Mouse (Mus musculus) heart, embryonic 10.5 days (tissue): Measurements from ENCODE around the gene Pitx1. TPM values are rescaled to one million over a fixed set of nuclear protein-coding genes. Genes with fewer than 3 reads are reported as not detected.

Experiments
- DNase-seq: peaks from one replicate; pipeline ENCODE4 v3.0.0-alpha.2; 2017; ENCODE audit warnings: low spot score
- H3K27ac ChIP-seq: fragments of 300-500 bp; sonication (generic); 2 replicates; pipeline ENCODE4 v1.5.1; 2016; ENCODE audit warnings: mild to moderate bottlenecking
- H3K27me3 ChIP-seq: fragments of 300-500 bp; sonication (generic); 2 replicates; pipeline ENCODE4 v1.6.1; 2016; ENCODE audit warnings: mild to moderate bottlenecking; ENCODE audit not compliant: poor library complexity, insufficient read depth, severe bottlenecking
- H3K36me3 ChIP-seq: fragments of 300-500 bp; sonication (generic); 2 replicates; pipeline ENCODE4 v1.6.1; 2016; ENCODE audit warnings: mild to moderate bottlenecking, moderate library complexity
- H3K4me1 ChIP-seq: fragments of 300-500 bp; sonication (generic); 2 replicates; pipeline ENCODE4 v1.6.1; 2016; ENCODE audit warnings: mild to moderate bottlenecking
- H3K4me3 ChIP-seq: fragments of 300-500 bp; sonication (generic); 2 replicates; pipeline ENCODE4 v1.5.1; 2016; ENCODE audit warnings: mild to moderate bottlenecking, moderate library complexity
- H3K9me3 ChIP-seq: fragments of 300-500 bp; sonication (generic); 2 replicates; pipeline ENCODE4 v1.6.1; 2016; ENCODE audit warnings: mild to moderate bottlenecking, moderate library complexity
- WGBS: fragments of 180-500 bp; shearing (Covaris S2); methylation state at CpG from one replicate; pipeline ENCODE4 v1.1.7; 2016; 5-methylcytosine and 5-hydroxymethylcytosine counted together
- polyA plus RNA-seq: library from polyadenylated mRNA; unstranded; fragments of >200 nt; fragmentation: Nextera tagmentation; extraction: Ambion mirVana; gene quantifications from 2 replicates; pipeline ENCODE4 v1.2.1, GENCODE M21; 2016

The Pitx1 gene
- polyA plus RNA-seq, 1 experiment from 2014 or later = 3.8 TPM

DNA sequence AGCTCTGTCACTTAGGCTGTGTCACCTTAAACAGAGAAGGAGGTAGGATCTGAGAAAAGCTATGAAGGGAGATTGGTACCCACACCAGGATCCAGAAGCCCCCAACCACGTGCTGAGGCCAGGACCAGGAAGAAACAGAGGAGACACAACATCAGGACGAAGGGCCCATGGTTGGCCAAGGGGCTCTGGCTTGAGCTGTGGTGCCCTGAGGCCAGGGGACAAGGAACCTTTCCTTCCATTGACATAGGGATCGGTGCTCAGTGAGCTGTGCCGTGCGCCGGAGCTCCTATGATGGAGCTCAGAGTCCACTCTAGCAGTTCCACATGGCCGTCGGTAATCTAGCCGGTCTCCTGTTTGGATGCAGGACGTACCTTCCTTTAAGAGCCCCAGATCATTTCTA is 26.3 kb downstream of the Pitx1 start:
- DNase-seq = peak; percentile 69
- Histone ChIP-seq H3K36me3 (no peaks in the 10 kb centered on the region), H3K4me1 (no peaks in the 10 kb centered on the region), H3K27ac (no peak overlapping the region), H3K9me3 (no peaks in the 10 kb centered on the region), H3K27me3 (peaks cover 20% of the 10 kb centered on the region), H3K4me3 (no peak overlapping the region)
- 89% methylated on average over 10 of the region's 10 CpGs for WGBS

DNA sequence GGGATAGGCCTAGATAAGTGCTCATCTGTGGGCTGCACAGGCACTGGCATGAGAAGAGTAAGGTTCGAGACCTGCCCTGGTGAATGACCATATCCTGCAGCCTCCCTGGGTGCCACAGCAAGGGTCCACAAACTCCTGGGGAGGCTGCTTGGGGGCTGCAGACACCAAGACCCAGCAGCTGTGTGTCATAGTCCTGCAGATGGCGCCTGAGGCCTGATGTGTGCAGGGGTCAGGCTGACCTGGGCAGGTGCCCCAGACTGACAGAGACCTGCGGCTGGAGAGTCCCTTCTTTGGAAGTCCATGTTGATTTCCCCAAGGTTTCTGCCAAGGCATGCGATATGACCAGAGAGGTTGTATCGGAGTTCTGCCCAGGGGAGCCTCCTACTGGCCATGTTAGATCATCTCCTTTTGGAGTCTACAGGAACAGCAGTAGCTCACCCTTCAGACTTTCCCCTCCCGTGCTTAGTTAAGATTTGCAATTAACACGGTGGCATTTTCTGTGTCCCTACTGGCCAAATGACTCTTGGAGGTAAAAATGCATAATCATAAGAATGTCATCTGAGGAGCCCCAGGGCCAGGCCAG is 26.9 kb downstream of the Pitx1 start:
- WGBS = 61% methylated on average over 7 of the region's 7 CpGs
- H3K4me1 ChIP-seq = no peaks in the 10 kb centered on the region
- H3K27ac ChIP-seq = no peak overlapping the region
- peak; percentile 64 for DNase-seq
- H3K9me3 ChIP-seq = no peaks in the 10 kb centered on the region
- peaks cover 20% of the 10 kb centered on the region for H3K27me3 ChIP-seq
- H3K36me3 ChIP-seq = no peaks in the 10 kb centered on the region
- no peak overlapping the region for H3K4me3 ChIP-seq

GRCm38 (mm10) chr13:55803973-55804372 is 32.0 kb downstream of the Pitx1 start:
- Histone ChIP-seq H3K27me3 (peaks cover 8% of the 10 kb centered on the region; the same call in 1 of the 2 replicates), H3K4me1 (no peaks in the 10 kb centered on the region), H3K36me3 (no peaks in the 10 kb centered on the region), H3K9me3 (no peaks in the 10 kb centered on the region), H3K27ac (no peak overlapping the region), H3K4me3 (no peak overlapping the region)
- 74% methylated on average over 1 of the region's 1 CpGs for WGBS
- peak; percentile 24 for DNase-seq

DNA sequence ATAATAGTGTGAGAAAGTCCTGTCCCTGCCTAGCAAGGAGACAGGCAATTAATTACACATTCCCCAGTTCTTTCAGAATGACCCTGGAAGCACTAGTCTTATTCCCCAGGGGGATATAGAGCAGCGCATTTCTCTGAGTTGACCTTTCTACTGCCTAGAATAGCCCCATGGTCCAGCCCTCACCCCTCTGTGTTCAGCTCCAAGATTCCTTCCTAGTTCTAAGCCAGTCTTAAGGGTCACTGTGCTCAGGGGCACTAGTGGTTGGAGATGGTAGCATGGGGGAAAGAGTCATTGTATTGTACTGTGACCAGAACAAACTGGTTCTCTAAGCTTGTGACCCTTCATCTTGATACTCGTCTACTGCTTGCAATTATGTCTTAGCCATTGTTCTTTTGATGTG is 34.7 kb downstream of the Pitx1 start:
- no peaks in the 10 kb centered on the region for H3K36me3 ChIP-seq
- no peak overlapping the region for H3K27ac ChIP-seq
- H3K9me3 ChIP-seq = no peaks in the 10 kb centered on the region
- no peak overlapping the region for H3K4me3 ChIP-seq
- WGBS = 77% methylated on average over 2 of the region's 2 CpGs
- H3K27me3 ChIP-seq = no peaks in the 10 kb centered on the region
- no peaks in the 10 kb centered on the region for H3K4me1 ChIP-seq
- DNase-seq = peak; percentile 61

DNA sequence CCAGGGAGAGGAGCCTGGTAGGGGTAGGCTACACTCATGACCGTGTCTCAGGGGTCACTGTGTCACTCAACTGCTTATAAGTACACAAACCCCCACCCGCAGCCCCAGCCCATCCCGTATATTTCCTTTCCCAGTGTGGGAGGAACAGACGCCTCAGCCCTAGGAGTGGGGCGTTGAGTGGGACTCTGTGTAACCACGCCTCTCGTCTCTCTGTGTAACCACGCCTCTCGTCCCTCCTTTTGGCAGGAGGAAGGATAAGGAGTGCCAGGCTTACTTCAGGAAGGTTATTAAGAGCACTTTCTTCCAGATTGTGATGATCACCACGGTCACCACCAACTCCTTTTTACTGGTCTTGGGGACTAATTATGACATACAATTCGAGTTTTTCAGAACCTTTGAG is 49.9 kb downstream of the Pitx1 start:
- WGBS = 76% methylated on average over 11 of the region's 11 CpGs
- Histone ChIP-seq H3K27ac (no peak overlapping the region), H3K4me3 (no peak overlapping the region), H3K9me3 (no peaks in the 10 kb centered on the region), H3K27me3 (no peaks in the 10 kb centered on the region), H3K36me3 (no peaks in the 10 kb centered on the region), H3K4me1 (no peaks in the 10 kb centered on the region)
- no peak for DNase-seq

- no peaks in the 10 kb centered on the region for H3K36me3 ChIP-seq
- H3K27me3 ChIP-seq = no peaks in the 10 kb centered on the region
- H3K9me3 ChIP-seq = no peaks in the 10 kb centered on the region
- H3K4me3 ChIP-seq = no peak within 1 kb of the TSS
- no peak for DNase-seq
- no peak within 1 kb of the TSS for H3K27ac ChIP-seq
- WGBS = 86% methylated on average over 3 of the region's 3 CpGs
- no peaks in the 10 kb centered on the region for H3K4me1 ChIP-seq
Measured at GRCm38 (mm10) chr13:55784268-55784667, 51.7 kb downstream of the Pitx1 start, which contains the start of gene Catsper3. Gene Catsper3, plus strand, starts transcription at chr13:55784568.

DNA sequence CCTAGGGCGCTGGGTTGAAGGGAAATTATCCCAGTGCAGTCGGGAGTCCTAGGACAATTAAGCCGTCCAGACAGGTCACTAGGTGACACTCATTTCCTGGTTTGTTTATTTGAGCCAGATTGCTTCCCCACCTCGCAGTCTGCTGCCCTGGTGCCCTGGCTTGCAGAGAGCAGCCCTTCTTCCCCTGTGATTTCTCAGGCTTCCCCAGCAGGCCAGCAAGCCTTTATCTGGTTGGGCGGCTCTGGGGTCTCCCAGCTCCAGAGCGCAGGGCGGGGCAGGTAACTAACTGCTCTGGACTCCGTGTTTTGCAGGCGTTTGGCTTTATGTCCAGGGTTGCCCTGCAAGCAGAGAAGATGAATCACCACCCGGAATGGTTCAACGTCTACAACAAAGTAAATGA is 60.9 kb downstream of the Pitx1 start:
- H3K9me3 ChIP-seq = no peaks in the 10 kb centered on the region
- no peak overlapping the region for H3K4me3 ChIP-seq
- H3K27me3 ChIP-seq = no peaks in the 10 kb centered on the region
- no peak overlapping the region for H3K27ac ChIP-seq
- H3K36me3 ChIP-seq = peaks cover 3% of the 10 kb centered on the region
- peaks cover 10% of the 10 kb centered on the region for H3K4me1 ChIP-seq
- DNase-seq = no peak
- 39% methylated on average over 11 of the region's 11 CpGs for WGBS

Other genes starting within 250 kb of the Pitx1 start
- 23.9 and 27.6 TPM in 2 replicates for gene B4galt7, start 236.3 kb downstream of the Pitx1 start, polyA plus RNA-seq
- gene Caml, start 213.2 kb downstream of the Pitx1 start, polyA plus RNA-seq = 31.3 and 41.8 TPM in 2 replicates
- 26.8 and 36.4 TPM in 2 replicates for gene Ddx46, start 201.2 kb downstream of the Pitx1 start, polyA plus RNA-seq
- 61.1 and 61.3 TPM in 2 replicates for gene B230219D22Rik, start 143.1 kb downstream of the Pitx1 start, polyA plus RNA-seq
- 61.3 and 69.5 TPM in 2 replicates for gene Txndc15, start 121.5 kb downstream of the Pitx1 start, polyA plus RNA-seq
- 52.3 and 54.2 TPM in 2 replicates for gene Pcbd2, start 108.8 kb downstream of the Pitx1 start, polyA plus RNA-seq
- gene Catsper3, start 51.6 kb downstream of the Pitx1 start, polyA plus RNA-seq = 0.10 TPM in 1 of 2 replicates, not detected in the other